Mouse (Mus musculus) spleen, postnatal 14 days (tissue): ENCODE results near the gene Nfkb1.

Source experiments
- DNase-seq, 2 experiments: peaks; one replicate each; pipeline ENCODE4 v3.0.0; 2021 to 2022; ENCODE audit warnings: low spot score in 2 of 2

The Nfkb1 gene

GRCm38 (mm10) chr3:135546212-135546923 lies 145.0 kb downstream of the Nfkb1 start:
- DNase-seq = no peak
